18 mouse cellular contexts compared by ENCODE assay signal in the genomic region with DNA sequence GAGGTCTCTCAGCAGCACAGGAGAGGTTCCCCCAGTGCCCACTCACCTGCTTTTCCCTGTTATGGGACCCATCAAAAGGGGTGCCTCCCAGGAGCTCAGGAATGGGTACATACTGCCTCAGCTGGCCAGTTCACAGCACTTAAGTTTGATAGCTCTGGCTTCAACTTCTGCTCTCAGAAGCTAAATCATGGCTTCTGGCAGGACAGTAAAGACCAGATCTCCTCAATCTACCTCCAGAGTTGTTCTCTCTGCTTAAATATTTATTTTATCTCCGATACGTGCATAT. TPM values are rescaled to one million over a fixed set of nuclear protein-coding genes. Genes with fewer than 3 reads are reported as not detected.
DNase-seq lines count a peak whose midpoint lies in the region; ATAC-seq and TF ChIP-seq lines count a peak whose summit lies in the region.
"Had no signal": no experiment of that assay in that cellular context is flagged by ENCODE, and none has a peak within 500 bp of the region (broad histone marks: within the 10 kb centered on the region; RNA-seq: fewer than 3 reads in every experiment).

No protein-coding gene starts in this region.

- intact Hi-C loops in heart, adult 2 months (cut with DNase I) = no loop called here
- intact Hi-C loops in left cerebral cortex, postnatal 4 days (cut with DNase I) = no loop called here

- H3K9ac ChIP-seq in heart, adult 2 months (ENCODE audit: low read depth, low read length) = no peak overlapping the region
- H3K9ac ChIP-seq in heart, embryonic 12.5 days = no peak overlapping the region
- H3K9ac ChIP-seq in liver, embryonic 13.5 days = peak overlapping the region; percentile 59; the same call in 1 of the 2 replicates
- H3K9ac ChIP-seq in liver, postnatal 0 days (replicated peaks) = no peak overlapping the region
- H3K9ac ChIP-seq in midbrain, embryonic 16.5 days (ENCODE audit: low read depth, low read length) = no peak overlapping the region
- H3K9ac ChIP-seq: forebrain, embryonic 15.5 days; heart, embryonic 13.5 days; hindbrain, embryonic 15.5 days had no signal

- no peak for TF ChIP-seq POLR2A in heart, adult 2 months (IDR thresholded peaks at IDR 0.05; ENCODE audit: insufficient read depth, low read depth, low read length)
- no peak for TF ChIP-seq POLR2A in bone marrow, adult 2 months (IDR thresholded peaks at IDR 0.05; ENCODE audit: borderline replicate concordance, control insufficient read depth, low read depth, low read length)

- no peaks in the 10 kb centered on the region for H3K79me2 ChIP-seq in heart, adult 2 months (replicated peaks; ENCODE audit: control insufficient read depth, insufficient read depth, low read length)

- DNase-seq in heart, adult 2 months = no peak
- no peak for DNase-seq in liver, embryonic 13.5 days
- no peak for DNase-seq in liver, postnatal 0 days
- DNase-seq in spleen, adult 12 weeks (ENCODE audit: low spot score) = no peak
- DNase-seq in left cerebral cortex, postnatal 4 days = no peak
- DNase-seq: adrenal gland, postnatal 10 days; cerebellum, adult 18-20 months; cerebellum, adult 9-11 months; cerebellum, postnatal 36 days; gastrocnemius, postnatal 14 days; heart, postnatal 36 days had no signal

- H3K9me3 ChIP-seq in heart, embryonic 12.5 days (replicated peaks) = no peaks in the 10 kb centered on the region
- no peaks in the 10 kb centered on the region for H3K9me3 ChIP-seq in liver, embryonic 13.5 days (replicated peaks)
- no peaks in the 10 kb centered on the region for H3K9me3 ChIP-seq in liver, postnatal 0 days (ENCODE audit: low read length)
- H3K9me3 ChIP-seq in midbrain, embryonic 16.5 days (replicated peaks; ENCODE audit: control insufficient read depth, low read length, poor library complexity, severe bottlenecking) = no peaks in the 10 kb centered on the region
- H3K9me3 ChIP-seq: embryonic facial prominence, embryonic 10.5 days; forebrain, embryonic 15.5 days; heart, embryonic 13.5 days; hindbrain, embryonic 15.5 days had no signal

- no peak overlapping the region for H3K4me3 ChIP-seq in heart, adult 2 months
- no peak overlapping the region for H3K4me3 ChIP-seq in heart, embryonic 12.5 days
- H3K4me3 ChIP-seq in bone marrow, adult 2 months (replicated peaks; ENCODE audit: control insufficient read depth, low read depth, low read length) = no peak overlapping the region
- no peak overlapping the region for H3K4me3 ChIP-seq in liver, embryonic 13.5 days (replicated peaks)
- H3K4me3 ChIP-seq in liver, postnatal 0 days (ENCODE audit: low read depth, low read length) = no peak overlapping the region
- no peak overlapping the region for H3K4me3 ChIP-seq in midbrain, embryonic 16.5 days (ENCODE audit: low read depth, low read length)
- H3K4me3 ChIP-seq: embryonic facial prominence, embryonic 10.5 days; forebrain, embryonic 15.5 days; heart, embryonic 13.5 days; hindbrain, embryonic 15.5 days had no signal

- peak overlapping the region; percentile 9; the same call in 1 of the 2 replicates for H3K27ac ChIP-seq in heart, adult 2 months
- no peak overlapping the region for H3K27ac ChIP-seq in heart, embryonic 12.5 days (ENCODE audit: poor library complexity, severe bottlenecking)
- H3K27ac ChIP-seq in bone marrow, adult 2 months (ENCODE audit: control insufficient read depth, insufficient read depth, low read depth, low read length, poor library complexity) = peak overlapping the region; percentile 70
- H3K27ac ChIP-seq in liver, embryonic 13.5 days = peak overlapping the region; percentile 91
- peak overlapping the region; percentile 70 for H3K27ac ChIP-seq in liver, postnatal 0 days (ENCODE audit: low read depth)
- H3K27ac ChIP-seq in midbrain, embryonic 16.5 days (ENCODE audit: low read length) = no peak overlapping the region
- H3K27ac ChIP-seq: embryonic facial prominence, embryonic 10.5 days; forebrain, embryonic 15.5 days; heart, embryonic 13.5 days; hindbrain, embryonic 15.5 days had no signal

- no peak for TF ChIP-seq CTCF in heart, adult 2 months (IDR thresholded peaks at IDR 0.05)
- no peak for TF ChIP-seq CTCF in bone marrow, adult 2 months (IDR thresholded peaks at IDR 0.05; ENCODE audit: control insufficient read depth, insufficient read depth, low read length)
- no peak for TF ChIP-seq CTCF in liver, postnatal 0 days (IDR thresholded peaks at IDR 0.05; ENCODE audit: low read depth)

- TF ChIP-seq EP300 in heart, adult 2 months (IDR thresholded peaks at IDR 0.05; ENCODE audit: insufficient read depth, low read depth, low read length) = no peak
- no peak for TF ChIP-seq EP300 in liver, postnatal 0 days (IDR thresholded peaks at IDR 0.05; ENCODE audit: low read depth)

- ATAC-seq in heart, embryonic 12.5 days (ENCODE audit: insufficient number of reproducible peaks, low FRiP score) = no peak
- ATAC-seq in liver, embryonic 13.5 days (ENCODE audit: low read depth) = no peak
- ATAC-seq in liver, postnatal 0 days = no peak
- no peak for ATAC-seq in midbrain, embryonic 16.5 days
- ATAC-seq: forebrain, embryonic 15.5 days had no signal

- H3K4me1 ChIP-seq in heart, adult 2 months (ENCODE audit: control insufficient read depth, insufficient read depth, low read length) = peaks cover 3% of the 10 kb centered on the region
- H3K4me1 ChIP-seq in heart, embryonic 12.5 days (replicated peaks) = peaks cover 16% of the 10 kb centered on the region
- H3K4me1 ChIP-seq in bone marrow, adult 2 months (ENCODE audit: control insufficient read depth, insufficient read depth, low read length) = peaks cover 3% of the 10 kb centered on the region
- peaks cover 80% of the 10 kb centered on the region for H3K4me1 ChIP-seq in liver, embryonic 13.5 days (replicated peaks)
- H3K4me1 ChIP-seq in liver, postnatal 0 days (ENCODE audit: insufficient read depth) = peaks cover 24% of the 10 kb centered on the region
- no peaks in the 10 kb centered on the region; the same call in 1 of the 2 replicates for H3K4me1 ChIP-seq in midbrain, embryonic 16.5 days (ENCODE audit: control insufficient read depth, insufficient read depth, low read length)

- H3K27me3 ChIP-seq in heart, adult 2 months (ENCODE audit: control insufficient read depth, insufficient read depth, low read length) = no peaks in the 10 kb centered on the region
- no peaks in the 10 kb centered on the region for H3K27me3 ChIP-seq in heart, embryonic 12.5 days (replicated peaks)
- no peaks in the 10 kb centered on the region for H3K27me3 ChIP-seq in liver, embryonic 13.5 days
- H3K27me3 ChIP-seq in liver, postnatal 0 days (ENCODE audit: insufficient read depth, low read length) = no peaks in the 10 kb centered on the region
- H3K27me3 ChIP-seq in midbrain, embryonic 16.5 days (ENCODE audit: control insufficient read depth, insufficient read depth, low read depth, low read length) = no peaks in the 10 kb centered on the region
- H3K27me3 ChIP-seq: forebrain, embryonic 15.5 days; heart, embryonic 13.5 days; hindbrain, embryonic 15.5 days had no signal

- H3K4me2 ChIP-seq in heart, embryonic 12.5 days = no peak overlapping the region
- peak overlapping the region; percentile 60 for H3K4me2 ChIP-seq in liver, embryonic 13.5 days
- peak overlapping the region; percentile 40 for H3K4me2 ChIP-seq in liver, postnatal 0 days (ENCODE audit: low read depth, low read length)
- no peak overlapping the region for H3K4me2 ChIP-seq in midbrain, embryonic 16.5 days (ENCODE audit: low read length)
- H3K4me2 ChIP-seq: forebrain, embryonic 15.5 days; heart, embryonic 13.5 days; hindbrain, embryonic 15.5 days had no signal

- 97% methylated on average over 2 of the region's 2 CpGs for WGBS in heart, adult 2 months
- 75% methylated on average over 2 of the region's 2 CpGs for WGBS in heart, embryonic 12.5 days
- WGBS in bone marrow, adult 2 months = 85% methylated on average over 2 of the region's 2 CpGs
- 84% methylated on average over 2 of the region's 2 CpGs for WGBS in liver, embryonic 13.5 days (ENCODE audit: insufficient replicate concordance)
- WGBS in liver, postnatal 0 days (ENCODE audit: insufficient replicate concordance) = 84% methylated on average over 2 of the region's 2 CpGs
- 97% methylated on average over 2 of the region's 2 CpGs for WGBS in midbrain, embryonic 16.5 days

- H3K36me3 ChIP-seq in heart, adult 2 months (ENCODE audit: control insufficient read depth, insufficient read depth, low read length) = peaks cover 6% of the 10 kb centered on the region
- no peaks in the 10 kb centered on the region; the same call in none of the 2 replicates for H3K36me3 ChIP-seq in heart, embryonic 12.5 days
- peaks cover 25% of the 10 kb centered on the region for H3K36me3 ChIP-seq in liver, embryonic 13.5 days
- peaks cover 59% of the 10 kb centered on the region for H3K36me3 ChIP-seq in liver, postnatal 0 days (replicated peaks; ENCODE audit: insufficient read depth, low read length)
- no peaks in the 10 kb centered on the region for H3K36me3 ChIP-seq in midbrain, embryonic 16.5 days (ENCODE audit: control insufficient read depth, insufficient read depth, low read length)
- H3K36me3 ChIP-seq: embryonic facial prominence, embryonic 10.5 days; forebrain, embryonic 15.5 days; hindbrain, embryonic 15.5 days had no signal

RNA-seq across cellular contexts. Expression of gene Optn, which starts 20.4 kb away (rescaled TPM):
- 10 to 100 TPM; 76.3 to 100.0 TPM for total RNA-seq in heart, adult 2 months (2021)
- polyA plus RNA-seq in heart, adult 2 months (2012; rRNA removed) = 16.5 and 18.6 TPM in 2 replicates
- polyA plus RNA-seq in heart, embryonic 12.5 days (2016; fragmentation: Nextera tagmentation; extraction: Ambion mirVana) = 17.1 and 17.5 TPM in 2 replicates
- polyA plus RNA-seq in bone marrow, adult 2 months (2011; ENCODE audit: insufficient read depth, insufficient read length, low replicate concordance, missing spikeins) = 52.5 and 60.2 TPM in 2 replicates
- 15.2 and 18.4 TPM in 2 replicates for polyA plus RNA-seq in liver, embryonic 13.5 days (2015; fragmentation: Nextera tagmentation; extraction: Ambion mirVana)
- polyA plus RNA-seq in liver, postnatal 0 days (2015; fragmentation: Nextera tagmentation; extraction: Ambion mirVana) = 41.0 and 42.0 TPM in 2 replicates
- polyA plus RNA-seq in midbrain, embryonic 16.5 days (2015; fragmentation: Nextera tagmentation; extraction: Ambion mirVana) = 18.0 and 24.3 TPM in 2 replicates
- 10 to 100 TPM; 20.8 to 24.9 TPM for total RNA-seq in left cerebral cortex, postnatal 4 days (2021)

RNA-seq across cellular contexts. Expression of gene Mcm10, which starts 30.8 kb away (rescaled TPM):
- under 1 TPM; 0.31 to 0.39 TPM for total RNA-seq in heart, adult 2 months (2021)
- 0.14 and 0.85 TPM in 2 replicates for polyA plus RNA-seq in heart, adult 2 months (2012; rRNA removed)
- polyA plus RNA-seq in heart, embryonic 12.5 days (2016; fragmentation: Nextera tagmentation; extraction: Ambion mirVana) = 23.8 and 24.2 TPM in 2 replicates
- polyA plus RNA-seq in bone marrow, adult 2 months (2011; ENCODE audit: insufficient read depth, insufficient read length, low replicate concordance, missing spikeins) = 62.2 and 92.2 TPM in 2 replicates
- polyA plus RNA-seq in liver, embryonic 13.5 days (2015; fragmentation: Nextera tagmentation; extraction: Ambion mirVana) = 39.3 and 47.0 TPM in 2 replicates
- 10.5 and 12.2 TPM in 2 replicates for polyA plus RNA-seq in liver, postnatal 0 days (2015; fragmentation: Nextera tagmentation; extraction: Ambion mirVana)
- 3.0 and 3.4 TPM in 2 replicates for polyA plus RNA-seq in midbrain, embryonic 16.5 days (2015; fragmentation: Nextera tagmentation; extraction: Ambion mirVana)
- 1 to 10 TPM; 3.4 to 4.0 TPM for total RNA-seq in left cerebral cortex, postnatal 4 days (2021)

Comparison
In these comparisons a context has a peak if more than half of its experiments do, and no peak if none do; other contexts are left out.
1. H3K27ac ChIP-seq: peak in heart, adult 2 months (single experiment), bone marrow, adult 2 months (single experiment), liver, embryonic 13.5 days (single experiment) and liver, postnatal 0 days (single experiment); none in heart, embryonic 12.5 days (single experiment) and midbrain, embryonic 16.5 days (single experiment).
2. H3K4me2 ChIP-seq: peak in liver, embryonic 13.5 days (single experiment) and liver, postnatal 0 days (single experiment); none in heart, embryonic 12.5 days (single experiment) and midbrain, embryonic 16.5 days (single experiment).